ENCODE assay signal across 10 mouse cellular contexts in genomic region chr10:111083338-111083737, GRCm38 (mm10).
A peak's percentile ranks its signal among the peaks of the same experiment; 100 is the strongest.
DNase-seq lines count a peak whose midpoint lies in the region; ATAC-seq and TF ChIP-seq lines count a peak whose summit lies in the region.
"Had no signal": no experiment of that assay in that cellular context is flagged by ENCODE, and none has a peak within 500 bp of the region (broad histone marks: within the 10 kb centered on the region; RNA-seq: fewer than 3 reads in every experiment).

No protein-coding gene starts in this region.

- no peaks in the 10 kb centered on the region for H3K36me3 ChIP-seq in forebrain, postnatal 0 days (ENCODE audit: insufficient read depth)
- no peaks in the 10 kb centered on the region for H3K36me3 ChIP-seq in forebrain, embryonic 13.5 days (ENCODE audit: poor library complexity, severe bottlenecking)
- no peaks in the 10 kb centered on the region for H3K36me3 ChIP-seq in neural tube, embryonic 14.5 days (ENCODE audit: control insufficient read depth, insufficient read depth, low read length)
- H3K36me3 ChIP-seq: midbrain, embryonic 15.5 days had no signal

- ATAC-seq in forebrain, postnatal 0 days, result no peak; the same call in 1 of the 2 replicates
- ATAC-seq in forebrain, embryonic 13.5 days, result no peak
- ATAC-seq in neural tube, embryonic 14.5 days (ENCODE audit: low read depth), result peak; percentile 64; the same call in 1 of the 2 replicates

- TF ChIP-seq CTCF in forebrain, postnatal 0 days (IDR thresholded peaks at IDR 0.05; ENCODE audit: low read depth), result peak; percentile 39
- peak; percentile 14 for TF ChIP-seq CTCF in left cerebral cortex, adult 2 months (IDR thresholded peaks at IDR 0.05)
- peak; percentile 22; the same call in 1 of the 2 replicates for TF ChIP-seq CTCF in brain, embryonic 14.5 days (IDR thresholded peaks at IDR 0.05; ENCODE audit: borderline replicate concordance, extremely low read depth, insufficient read depth, insufficient read length)

- no peak overlapping the region for H3K4me3 ChIP-seq in forebrain, postnatal 0 days (ENCODE audit: low read depth, low read length)
- H3K4me3 ChIP-seq in forebrain, embryonic 13.5 days, result no peak overlapping the region
- no peak overlapping the region for H3K4me3 ChIP-seq in left cerebral cortex, adult 2 months
- no peak overlapping the region for H3K4me3 ChIP-seq in neural tube, embryonic 14.5 days (ENCODE audit: low read depth, low read length)
- H3K4me3 ChIP-seq: midbrain, embryonic 15.5 days had no signal

- no peaks in the 10 kb centered on the region for H3K9me3 ChIP-seq in forebrain, postnatal 0 days (ENCODE audit: low read length)
- no peaks in the 10 kb centered on the region for H3K9me3 ChIP-seq in forebrain, embryonic 13.5 days (replicated peaks)
- no peaks in the 10 kb centered on the region for H3K9me3 ChIP-seq in neural tube, embryonic 14.5 days (ENCODE audit: control insufficient read depth, low read length)
- H3K9me3 ChIP-seq: midbrain, embryonic 15.5 days had no signal

- DNase-seq in forebrain, postnatal 0 days, result no peak
- DNase-seq in left cerebral cortex, adult 2 months (ENCODE audit: extremely low spot score in 1 of 2, low spot score in 2 of 2), result no peak
- no peak for DNase-seq in left cerebral cortex, adult 11 months (ENCODE audit: low spot score)
- DNase-seq in brain, embryonic 14.5 days (ENCODE audit: low read depth), result peak; percentile 73
- no peak for DNase-seq in c-Kit-positive CD71-positive TER-119-positive erythroid progenitor cells, embryonic 14.5 days (ENCODE audit: low spot score)
- DNase-seq in gastrocnemius, postnatal 36 days, result no peak

- H3K4me1 ChIP-seq in forebrain, postnatal 0 days (ENCODE audit: insufficient read depth), result no peaks in the 10 kb centered on the region
- no peaks in the 10 kb centered on the region for H3K4me1 ChIP-seq in forebrain, embryonic 13.5 days
- no peaks in the 10 kb centered on the region for H3K4me1 ChIP-seq in neural tube, embryonic 14.5 days (ENCODE audit: control insufficient read depth, insufficient read depth, low read length)

- no peak overlapping the region for H3K4me2 ChIP-seq in forebrain, postnatal 0 days (ENCODE audit: low read depth)
- no peak overlapping the region for H3K4me2 ChIP-seq in forebrain, embryonic 13.5 days
- no peak overlapping the region for H3K4me2 ChIP-seq in neural tube, embryonic 14.5 days (ENCODE audit: low read depth, low read length)
- H3K4me2 ChIP-seq: midbrain, embryonic 15.5 days had no signal

- TF ChIP-seq POLR2A in brain, embryonic 14.5 days (IDR thresholded peaks at IDR 0.05; ENCODE audit: borderline replicate concordance, extremely low read depth, insufficient read depth, insufficient read length, poor library complexity, severe bottlenecking), result no peak

- no peaks in the 10 kb centered on the region for H3K27me3 ChIP-seq in forebrain, postnatal 0 days (ENCODE audit: insufficient read depth, low read length)
- H3K27me3 ChIP-seq in forebrain, embryonic 13.5 days, result no peaks in the 10 kb centered on the region
- H3K27me3 ChIP-seq in neural tube, embryonic 14.5 days (ENCODE audit: control insufficient read depth, insufficient read depth, low read length), result no peaks in the 10 kb centered on the region
- H3K27me3 ChIP-seq: CH12.LX; midbrain, embryonic 15.5 days had no signal

- H3K27ac ChIP-seq in forebrain, postnatal 0 days (ENCODE audit: low read depth, low read length), result no peak overlapping the region
- H3K27ac ChIP-seq in forebrain, embryonic 13.5 days, result no peak overlapping the region
- H3K27ac ChIP-seq in left cerebral cortex, adult 2 months, result no peak overlapping the region
- no peak overlapping the region for H3K27ac ChIP-seq in neural tube, embryonic 14.5 days (ENCODE audit: low read depth, low read length)
- H3K27ac ChIP-seq: midbrain, embryonic 15.5 days had no signal

- 14% methylated on average over 4 of the region's 4 CpGs for WGBS in forebrain, postnatal 0 days
- WGBS in forebrain, embryonic 13.5 days, result 18% methylated on average over 4 of the region's 4 CpGs
- 21% methylated on average over 4 of the region's 4 CpGs for WGBS in neural tube, embryonic 14.5 days

- intact Hi-C loops in left cerebral cortex, adult 2 months (cut with DNase I), result no loop called here
- intact Hi-C loops in gastrocnemius, postnatal 36 days (cut with DNase I), result no loop called here

- no peak overlapping the region for H3K9ac ChIP-seq in forebrain, postnatal 0 days
- H3K9ac ChIP-seq in forebrain, embryonic 13.5 days, result no peak overlapping the region
- H3K9ac ChIP-seq in neural tube, embryonic 14.5 days (replicated peaks; ENCODE audit: low read depth, low read length), result no peak overlapping the region
- H3K9ac ChIP-seq: midbrain, embryonic 15.5 days had no signal
